8 mouse cellular contexts compared by ENCODE assay signal in the genomic region with DNA sequence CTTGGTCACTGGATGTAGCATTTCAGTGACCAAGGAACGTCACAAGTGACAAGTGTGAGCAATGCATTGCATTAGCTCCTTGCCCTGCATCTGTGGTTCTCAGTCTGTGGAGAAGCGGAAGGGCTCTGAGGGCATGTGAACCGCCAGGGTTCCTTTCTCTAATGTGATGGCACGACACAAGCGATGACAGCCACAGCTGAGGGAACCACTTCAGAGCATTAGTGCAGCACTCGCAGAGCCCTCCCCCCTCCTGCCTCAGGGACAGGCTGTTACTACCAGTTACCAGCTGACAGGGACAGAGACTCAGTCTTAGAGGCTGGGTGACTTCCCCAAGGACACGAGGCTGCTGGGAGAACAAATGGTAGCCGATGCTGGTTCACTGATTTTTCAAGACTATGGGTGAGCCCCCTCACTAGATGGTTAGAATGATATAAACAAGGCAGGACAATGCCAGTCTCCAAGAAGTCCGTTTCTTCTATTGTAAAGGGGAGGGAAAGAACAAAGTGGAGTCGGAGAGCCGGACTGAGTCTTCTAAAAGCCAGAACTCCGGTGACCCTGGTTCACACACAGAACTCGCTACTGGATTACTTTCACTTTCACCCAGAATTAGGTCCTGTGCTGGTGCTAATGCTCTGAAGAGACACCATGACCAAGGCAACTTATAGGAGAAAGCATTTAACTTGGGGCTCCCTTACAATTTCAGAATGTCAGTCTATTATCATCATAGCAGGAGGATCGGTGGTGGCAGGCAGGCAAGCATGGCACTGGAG. TPM values are rescaled to one million over a fixed set of nuclear protein-coding genes. Genes with fewer than 3 reads are reported as not detected.
A peak's percentile ranks its signal among the peaks of the same experiment; 100 is the strongest.
DNase-seq lines count a peak whose midpoint lies in the region; ATAC-seq and TF ChIP-seq lines count a peak whose summit lies in the region.

No protein-coding gene starts in this region.

- no peak for TF ChIP-seq CTCF in intestine, postnatal 0 days (IDR thresholded peaks at IDR 0.05; ENCODE audit: low read depth)

- 77% methylated on average over 14 of the region's 14 CpGs for WGBS in intestine, postnatal 0 days
- WGBS in liver, embryonic 15.5 days (ENCODE audit: insufficient replicate concordance), result 26% methylated on average over 14 of the region's 14 CpGs

- 0 out of 2 replicates have a peak overlapping the region, but pooled peaks have one; percentile 30 for H3K4me2 ChIP-seq in intestine, postnatal 0 days (replicated peaks; ENCODE audit: low read depth)
- H3K4me2 ChIP-seq in liver, embryonic 15.5 days, result peak overlapping the region; percentile 50

- H3K9me3 ChIP-seq in intestine, postnatal 0 days (ENCODE audit: control insufficient read depth), result no peaks in the 10 kb centered on the region
- H3K9me3 ChIP-seq in liver, embryonic 15.5 days (replicated peaks), result no peaks in the 10 kb centered on the region

- H3K27me3 ChIP-seq in intestine, postnatal 0 days (replicated peaks; ENCODE audit: control insufficient read depth, insufficient read depth, low read length), result no peaks in the 10 kb centered on the region
- peaks cover 15% of the 10 kb centered on the region for H3K27me3 ChIP-seq in liver, embryonic 15.5 days

- H3K4me1 ChIP-seq in intestine, postnatal 0 days (replicated peaks; ENCODE audit: control insufficient read depth, insufficient read depth, low read length), result no peaks in the 10 kb centered on the region; the same call in 1 of the 2 replicates
- peaks cover 46% of the 10 kb centered on the region for H3K4me1 ChIP-seq in liver, embryonic 15.5 days (replicated peaks)

- H3K9ac ChIP-seq in intestine, postnatal 0 days (ENCODE audit: low read depth, low read length), result no peak overlapping the region
- H3K9ac ChIP-seq in liver, embryonic 15.5 days, result no peak overlapping the region

- DNase-seq in frontal cortex, postnatal 25 days (ENCODE audit: low spot score in 2 of 2), result no peak
- peak; percentile 68 for DNase-seq in heart, adult 8-10 months (ENCODE audit: low spot score)
- peak; percentile 76 to 83 for DNase-seq in monocyte, adult 2 months (ENCODE audit: low read depth in 1 of 2, low spot score in 2 of 2)
- peak; percentile 43 to 70 for DNase-seq in thymus, adult 18-20 months

- no peaks in the 10 kb centered on the region for H3K36me3 ChIP-seq in intestine, postnatal 0 days (ENCODE audit: control insufficient read depth, insufficient read depth)
- H3K36me3 ChIP-seq in liver, embryonic 15.5 days (replicated peaks), result no peaks in the 10 kb centered on the region

- no peak overlapping the region for H3K4me3 ChIP-seq in intestine, postnatal 0 days (ENCODE audit: low read depth, low read length)
- H3K4me3 ChIP-seq in liver, embryonic 15.5 days (replicated peaks), result peak overlapping the region; percentile 33

- peak; percentile 71 for ATAC-seq in frontal cortex, adult (ENCODE audit: low TSS enrichment)
- peak; percentile 83 for ATAC-seq in common myeloid progenitor, adult 5-6 weeks (replicated peaks; ENCODE audit: low read depth, poor library complexity, severe bottlenecking)
- ATAC-seq in intestine, postnatal 0 days, result 0 out of 2 replicates have a peak, but pooled peaks have one; percentile 19
- peak; percentile 53 for ATAC-seq in liver, embryonic 15.5 days (ENCODE audit: insufficient read depth)

- H3K27ac ChIP-seq in intestine, postnatal 0 days (ENCODE audit: low read depth, low read length), result no peak overlapping the region
- H3K27ac ChIP-seq in liver, embryonic 15.5 days (replicated peaks), result peak overlapping the region; percentile 42; the same call in 1 of the 2 replicates

RNA-seq across cellular contexts. Expression of a gene that starts 21.7 kb away (rescaled TPM):
- 1.8 and 3.0 TPM in 2 replicates for total RNA-seq in common myeloid progenitor, adult 5-6 weeks (2017)
- total RNA-seq in heart, adult 8-10 months (2022), result 10 to 100 TPM in 2 of 4 experiments, 1 to 10 TPM in 2; 5.7 to 12.5 (median 10.1) TPM
- polyA plus RNA-seq in intestine, postnatal 0 days (2015; fragmentation: Nextera tagmentation; extraction: Ambion mirVana), result 2.7 and 3.5 TPM in 2 replicates
- polyA plus RNA-seq in liver, embryonic 15.5 days (2015; fragmentation: Nextera tagmentation; extraction: Ambion mirVana), result 13.6 and 14.5 TPM in 2 replicates

Comparison
In these comparisons a context has a peak if more than half of its experiments do, and no peak if none do; other contexts are left out.
1. ATAC-seq: peak in every context shown above with its lines; median percentile 83 in common myeloid progenitor, adult 5-6 weeks; 71 in frontal cortex, adult; 53 in liver, embryonic 15.5 days; 19 in intestine, postnatal 0 days.
2. DNase-seq: peak in heart, adult 8-10 months (single experiment), monocyte, adult 2 months (2 of 2) and thymus, adult 18-20 months (2 of 2); none in frontal cortex, postnatal 25 days (0 of 2).